Mouse (Mus musculus): ENCODE measurements around the gene Zfp882. TPM values are rescaled to one million over a fixed set of nuclear protein-coding genes. Genes with fewer than 3 reads are reported as not detected.

Zfp882 gene
- polyA plus RNA-seq, 1 experiment from 2014 or later: 3.8 TPM

DNA sequence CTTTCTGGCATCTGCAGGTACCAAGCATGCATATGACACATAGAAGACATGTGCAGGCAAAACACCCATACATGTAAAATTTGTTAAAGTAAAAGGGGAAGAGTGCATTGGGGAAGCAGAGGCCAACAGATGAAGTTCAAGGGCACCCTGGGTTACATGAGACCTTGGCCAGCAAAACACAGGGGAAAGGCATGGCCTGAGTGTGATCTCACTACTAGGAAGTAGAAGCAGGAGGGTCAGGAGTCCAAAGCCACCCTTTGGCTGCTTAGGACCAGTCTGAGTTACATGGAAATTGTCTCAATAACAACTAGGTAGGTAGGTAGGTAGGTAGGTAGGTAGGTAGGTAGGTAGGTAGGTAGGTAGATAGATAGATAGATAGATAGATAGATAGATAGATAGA lies 52.1 kb downstream of the Zfp882 start:
- Histone ChIP-seq H3K4me2 (replicated peaks) (no peak overlapping the region), H3K9me3 (no peaks in the 10 kb centered on the region), H3K27me3 (replicated peaks) (no peaks in the 10 kb centered on the region), H3K36me3 (peaks cover 7% of the 10 kb centered on the region; the same call in 1 of the 2 replicates), H3K9ac (no peak overlapping the region), H3K4me1 (replicated peaks) (no peaks in the 10 kb centered on the region), H3K27ac (no peak overlapping the region), H3K4me3 (replicated peaks) (no peak overlapping the region)
- ATAC-seq: no peak; the same call in 1 of the 2 replicates

DNA sequence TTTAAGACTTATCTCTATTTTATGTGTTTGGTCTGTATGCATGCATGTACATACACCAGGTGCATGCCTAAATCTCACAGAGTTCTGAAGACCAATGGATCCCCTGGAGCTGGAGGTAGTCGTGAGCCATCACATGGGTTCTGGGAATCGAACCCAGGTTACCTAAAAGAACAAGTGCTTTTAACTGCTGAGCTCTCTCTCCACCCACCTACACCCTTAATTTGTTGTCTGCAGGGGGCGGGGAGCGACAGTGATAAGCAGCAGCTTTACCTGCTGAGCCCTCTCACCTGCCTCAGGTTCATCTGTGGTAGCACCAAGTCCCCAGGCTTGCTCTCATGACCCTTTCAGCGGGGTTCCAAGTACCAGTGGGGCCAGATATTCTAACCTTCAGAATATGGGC lies 53.4 kb downstream of the Zfp882 start:
- WGBS: 89% methylated on average over 5 of the region's 5 CpGs
- Histone ChIP-seq H3K4me1 (replicated peaks) (no peaks in the 10 kb centered on the region), H3K9ac (no peak overlapping the region), H3K36me3 (peaks cover 16% of the 10 kb centered on the region), H3K4me3 (replicated peaks) (no peak overlapping the region), H3K27me3 (replicated peaks) (no peaks in the 10 kb centered on the region), H3K4me2 (replicated peaks) (no peak overlapping the region), H3K27ac (no peak overlapping the region), H3K9me3 (no peaks in the 10 kb centered on the region)
- no peak for ATAC-seq

DNA sequence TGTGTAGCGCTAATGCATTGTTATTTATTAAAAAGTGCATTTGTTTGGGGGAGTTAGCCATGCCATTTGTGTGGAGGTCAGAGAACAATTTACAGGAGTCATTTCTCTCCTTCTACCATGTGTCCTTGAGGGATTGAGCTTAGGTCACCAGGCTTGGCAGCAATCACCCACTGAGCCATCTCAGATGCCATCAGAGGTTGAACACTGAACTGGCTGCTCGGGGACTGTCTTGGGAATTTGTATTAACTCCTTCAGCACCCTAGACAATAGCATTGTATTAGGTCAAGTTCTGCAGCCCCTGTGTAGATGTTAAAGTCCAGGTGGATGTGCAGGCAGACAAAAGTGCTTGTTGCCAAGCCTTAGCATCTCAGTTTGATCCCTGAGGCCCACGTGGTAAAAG lies 55.6 kb downstream of the Zfp882 start:
- H3K9me3 ChIP-seq: no peaks in the 10 kb centered on the region; the same call in 1 of the 2 replicates
- no peak overlapping the region for H3K27ac ChIP-seq
- ATAC-seq: no peak
- no peak overlapping the region for H3K4me2 ChIP-seq (replicated peaks)
- H3K9ac ChIP-seq: no peak overlapping the region
- peaks cover 35% of the 10 kb centered on the region for H3K36me3 ChIP-seq
- WGBS: 86% methylated on average over 3 of the region's 3 CpGs
- no peaks in the 10 kb centered on the region for H3K27me3 ChIP-seq (replicated peaks)
- no peak overlapping the region for H3K4me3 ChIP-seq (replicated peaks)
- no peaks in the 10 kb centered on the region for H3K4me1 ChIP-seq (replicated peaks)

DNA sequence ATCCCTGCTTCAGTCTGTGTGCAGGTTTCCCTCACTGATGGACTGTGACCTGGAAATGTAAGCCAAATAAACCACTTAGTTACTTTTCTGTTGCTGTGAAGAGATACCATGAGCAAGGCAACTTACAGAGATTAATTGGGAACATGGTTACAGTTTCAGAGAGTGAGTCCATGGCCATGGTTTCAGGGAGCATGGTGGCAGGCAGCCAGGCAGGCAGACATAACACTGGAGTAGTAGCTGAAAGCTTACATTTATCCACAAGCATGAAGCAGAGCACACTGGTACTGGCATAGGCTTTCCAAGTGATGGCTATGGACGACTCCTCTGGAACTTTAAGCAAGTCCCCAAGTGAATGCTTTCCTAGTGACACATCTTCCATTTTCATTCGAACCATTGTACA lies 56.8 kb downstream of the Zfp882 start:
- Histone ChIP-seq H3K4me3 (replicated peaks) (no peak overlapping the region), H3K27ac (no peak overlapping the region), H3K4me1 (replicated peaks) (no peaks in the 10 kb centered on the region), H3K4me2 (replicated peaks) (no peak overlapping the region), H3K36me3 (peaks cover 35% of the 10 kb centered on the region), H3K9ac (no peak overlapping the region), H3K27me3 (replicated peaks) (no peaks in the 10 kb centered on the region), H3K9me3 (no peaks in the 10 kb centered on the region; the same call in 1 of the 2 replicates)
- 92% methylated on average over 2 of the region's 2 CpGs for WGBS
- no peak for ATAC-seq

Other genes with a start within 250 kb of the Zfp882 start
- gene Unc13a, start 236.9 kb upstream of the Zfp882 start, polyA plus RNA-seq (2015; fragmentation: Nextera tagmentation; extraction: Ambion mirVana): 1.3 and 1.5 TPM in 2 replicates
- gene Jak3, start 232.3 kb upstream of the Zfp882 start, polyA plus RNA-seq (2015; fragmentation: Nextera tagmentation; extraction: Ambion mirVana): 9.0 and 9.2 TPM in 2 replicates
- 1.2 and 1.9 TPM in 2 replicates for gene Insl3, start 219.4 kb upstream of the Zfp882 start, polyA plus RNA-seq (2015; fragmentation: Nextera tagmentation; extraction: Ambion mirVana)
- gene B3gnt3, start 206.8 kb upstream of the Zfp882 start, polyA plus RNA-seq (2015; fragmentation: Nextera tagmentation; extraction: Ambion mirVana): 16.0 and 17.0 TPM in 2 replicates
- gene Fcho1, start 182.9 kb upstream of the Zfp882 start, polyA plus RNA-seq (2015; fragmentation: Nextera tagmentation; extraction: Ambion mirVana): 5.3 and 7.1 TPM in 2 replicates
- gene Zfp709, start 26.6 kb upstream of the Zfp882 start, polyA plus RNA-seq (2015; fragmentation: Nextera tagmentation; extraction: Ambion mirVana): 4.2 and 5.4 TPM in 2 replicates
- gene Zfp617, start within 50 bp of the Zfp882 start, polyA plus RNA-seq (2015; fragmentation: Nextera tagmentation; extraction: Ambion mirVana): 18.4 and 20.0 TPM in 2 replicates
- 20.7 and 23.3 TPM in 2 replicates for gene Zfp961, start 42.4 kb downstream of the Zfp882 start, polyA plus RNA-seq (2015; fragmentation: Nextera tagmentation; extraction: Ambion mirVana)
- gene Cyp4f18, start 101.0 kb downstream of the Zfp882 start, polyA plus RNA-seq (2015; fragmentation: Nextera tagmentation; extraction: Ambion mirVana): 2.6 and 2.8 TPM in 2 replicates
- not detected in 2 replicates for gene Olfr372, start 132.6 kb downstream of the Zfp882 start, polyA plus RNA-seq (2015; fragmentation: Nextera tagmentation; extraction: Ambion mirVana)
- gene Olfr373, start 174.6 kb downstream of the Zfp882 start, polyA plus RNA-seq (2015; fragmentation: Nextera tagmentation; extraction: Ambion mirVana): 0.05 and 0.09 TPM in 2 replicates
- gene Olfr374, start 198.4 kb downstream of the Zfp882 start, polyA plus RNA-seq (2015; fragmentation: Nextera tagmentation; extraction: Ambion mirVana): 0.01 and 0.04 TPM in 2 replicates
- 545 and 589 TPM in 2 replicates for gene Tpm4, start 226.4 kb downstream of the Zfp882 start, polyA plus RNA-seq (2015; fragmentation: Nextera tagmentation; extraction: Ambion mirVana)